Mouse (Mus musculus) cerebellum, adult 9-11 months (tissue): ENCODE results near the gene Tfrc.

ENCODE experiments used
- DNase-seq: peaks from one replicate; pipeline ENCODE4 v3.0.0; 2022

Tfrc gene

GRCm38 (mm10) chr16:32650974-32651618 is 42.4 kb downstream of the Tfrc start:
- DNase-seq: no peak

GRCm38 (mm10) chr16:32654071-32654733 is 45.5 kb downstream of the Tfrc start:
- peak; percentile 6 for DNase-seq

GRCm38 (mm10) chr16:32655534-32655933 is 46.8 kb downstream of the Tfrc start:
- no peak for DNase-seq

- DNase-seq: no peak
Measured at GRCm38 (mm10) chr16:32656321-32656720, 47.6 kb downstream of the Tfrc start.

GRCm38 (mm10) chr16:32656794-32657193 is 48.1 kb downstream of the Tfrc start:
- peak; percentile 60 for DNase-seq

GRCm38 (mm10) chr16:32657498-32658250 is 49.0 kb downstream of the Tfrc start:
- DNase-seq: peak; percentile 60

- DNase-seq: peak; percentile 84
Measured at GRCm38 (mm10) chr16:32658743-32659171, 50.0 kb downstream of the Tfrc start.

GRCm38 (mm10) chr16:32659385-32659784 is 50.7 kb downstream of the Tfrc start:
- DNase-seq: peak; percentile 86

- peak; percentile 63 for DNase-seq
Measured at GRCm38 (mm10) chr16:32660095-32660494, 51.4 kb downstream of the Tfrc start.

- DNase-seq: peak; percentile 89
Measured at GRCm38 (mm10) chr16:32660557-32661321, 52.0 kb downstream of the Tfrc start.

- DNase-seq: peak; percentile 64
Measured at GRCm38 (mm10) chr16:32661493-32661921, 52.8 kb downstream of the Tfrc start.

- DNase-seq: no peak
Measured at GRCm38 (mm10) chr16:32662372-32662771, 53.7 kb downstream of the Tfrc start.

GRCm38 (mm10) chr16:32663231-32663858 is 54.6 kb downstream of the Tfrc start:
- peak; percentile 76 for DNase-seq

- DNase-seq: no peak
Measured at GRCm38 (mm10) chr16:32664211-32664610, 55.5 kb downstream of the Tfrc start.

GRCm38 (mm10) chr16:32665851-32666665 is 57.3 kb downstream of the Tfrc start:
- DNase-seq: peak; percentile 52

- DNase-seq: no peak
Measured at GRCm38 (mm10) chr16:32666671-32667551, 58.2 kb downstream of the Tfrc start.

- DNase-seq: no peak
Measured at GRCm38 (mm10) chr16:32667552-32667872, 58.8 kb downstream of the Tfrc start.

GRCm38 (mm10) chr16:32668030-32668429 is 59.3 kb downstream of the Tfrc start:
- DNase-seq: no peak

GRCm38 (mm10) chr16:32668472-32668871 is 59.8 kb downstream of the Tfrc start:
- no peak for DNase-seq

- DNase-seq: no peak
Measured at GRCm38 (mm10) chr16:32669243-32669642, 60.5 kb downstream of the Tfrc start.
